Mouse (Mus musculus) duodenum, adult 2 months (tissue): ENCODE results near the gene Gm11032. TPM values are rescaled to one million over a fixed set of nuclear protein-coding genes. Genes with fewer than 3 reads are reported as not detected.

ENCODE experiments used
- polyA plus RNA-seq: library from polyadenylated mRNA; depleted of rRNA; stranded (reverse); fragments of >200 nt; gene quantifications from 2 replicates; pipeline ENCODE4 v1.2.3, GENCODE M21; 2012; ENCODE audit warnings: low replicate concordance; rRNA removed

The Gm11032 gene
- polyA plus RNA-seq = not detected in 2 replicates

GRCm38 (mm10) chr11:4620017-4620485, at the start of gene Gm11032:
Gm11032 (plus strand) TSS chr11:4620067.

DNA sequence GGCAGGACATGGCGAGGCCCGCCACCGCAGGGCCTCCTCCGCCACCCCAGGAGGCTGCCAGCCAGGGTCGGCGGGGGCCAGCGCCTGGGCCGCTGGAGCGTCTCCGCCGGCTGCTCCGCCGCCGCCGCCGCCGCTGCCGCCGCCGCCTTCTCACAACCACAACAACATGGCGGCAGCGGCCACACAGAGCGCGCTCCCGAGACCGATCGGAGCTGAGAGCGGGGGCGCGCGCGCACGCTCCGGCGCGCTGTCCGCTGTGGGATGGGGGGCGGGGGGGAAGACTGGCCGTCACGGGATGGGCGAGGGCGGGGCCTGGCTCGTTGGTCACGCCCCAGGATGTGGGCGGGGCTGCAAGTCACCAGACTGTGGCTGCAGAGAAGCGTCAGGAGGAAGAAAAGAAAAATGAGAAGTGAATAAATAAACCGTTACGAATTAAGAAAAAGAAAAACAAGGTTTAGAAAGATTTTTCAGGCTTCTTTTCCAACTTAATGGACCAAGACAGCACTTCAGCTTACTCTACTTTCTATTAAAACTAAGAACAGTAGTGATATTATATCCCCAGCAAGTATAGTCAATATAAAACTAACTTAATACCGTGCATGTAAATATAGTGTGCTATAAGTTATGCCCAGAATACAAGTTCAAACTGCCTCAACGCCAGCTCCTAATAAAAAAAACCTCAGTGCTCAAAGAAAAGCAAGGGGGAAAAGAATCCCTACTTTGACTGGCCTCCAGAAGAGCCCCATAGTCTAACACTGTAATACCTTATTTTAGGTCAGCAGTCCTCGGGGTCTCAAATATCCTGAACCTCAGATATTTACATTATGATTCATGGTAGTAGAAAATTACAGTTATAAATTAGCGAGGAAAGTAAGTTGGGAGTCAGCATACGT, 25.0 kb upstream of the Gm11032 start, which contains the start of gene Mtmr3:
Gene Mtmr3, minus strand, starts transcription at position 256 of the 893 bp plus-strand sequence.

GRCm38 (mm10) chr11:4637534-4638234, 17.8 kb downstream of the Gm11032 start, which contains the start of gene Ascc2:
Ascc2 (plus strand) TSS chr11:4637747.

Other genes starting within 250 kb of the Gm11032 start
- gene Hormad2, start 179.0 kb upstream of the Gm11032 start, polyA plus RNA-seq = not detected in 2 replicates
- gene Mtmr3, start 25.2 kb upstream of the Gm11032 start, polyA plus RNA-seq = 11.4 and 14.5 TPM in 2 replicates
- 8.0 and 8.9 TPM in 2 replicates for gene Ascc2, start 17.7 kb downstream of the Gm11032 start, polyA plus RNA-seq
- gene Uqcr10, start 84.3 kb downstream of the Gm11032 start, polyA plus RNA-seq = 1,082 and 1,119 TPM in 2 replicates
- 39.5 and 69.7 TPM in 2 replicates for gene Zmat5, start 84.6 kb downstream of the Gm11032 start, polyA plus RNA-seq
- gene Cabp7, start 126.7 kb downstream of the Gm11032 start, polyA plus RNA-seq = 0.05 TPM in 1 of 2 replicates, not detected in the other
- gene Nf2, start 229.5 kb downstream of the Gm11032 start, polyA plus RNA-seq = 31.9 and 48.6 TPM in 2 replicates